Mouse (Mus musculus) cerebellum, adult 11 months (tissue): ENCODE measurements at regions not wholly inside any gene's neighbourhood (a gene's known extent, or its start where the extent isn't known, plus 50 kb on each side); places are given as distances from the start of the nearest gene placed in this dataset.

ENCODE experiments used
- DNase-seq: peaks from one replicate; pipeline ENCODE4 v3.0.0; 2022

DNA sequence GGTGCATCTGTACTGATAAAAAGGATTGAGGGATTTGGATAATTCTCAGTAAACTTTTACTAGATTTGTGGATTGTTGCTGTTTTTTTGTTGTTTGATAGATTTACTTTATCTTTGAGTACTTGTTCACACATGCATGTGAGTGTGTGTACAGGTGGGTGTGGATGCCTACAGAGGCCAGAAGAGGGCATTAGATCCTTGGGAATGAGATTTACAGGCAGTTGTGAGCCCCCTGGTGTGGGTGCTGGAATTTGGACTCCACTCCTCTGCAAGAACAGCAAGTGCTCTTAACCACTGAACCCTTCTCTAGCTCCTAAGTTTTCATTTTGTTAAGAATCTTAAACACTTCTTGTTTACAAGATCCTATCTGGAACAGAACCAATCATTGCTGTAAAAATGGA, 303.5 kb upstream of the Mgmt start:
- no peak for DNase-seq

DNA sequence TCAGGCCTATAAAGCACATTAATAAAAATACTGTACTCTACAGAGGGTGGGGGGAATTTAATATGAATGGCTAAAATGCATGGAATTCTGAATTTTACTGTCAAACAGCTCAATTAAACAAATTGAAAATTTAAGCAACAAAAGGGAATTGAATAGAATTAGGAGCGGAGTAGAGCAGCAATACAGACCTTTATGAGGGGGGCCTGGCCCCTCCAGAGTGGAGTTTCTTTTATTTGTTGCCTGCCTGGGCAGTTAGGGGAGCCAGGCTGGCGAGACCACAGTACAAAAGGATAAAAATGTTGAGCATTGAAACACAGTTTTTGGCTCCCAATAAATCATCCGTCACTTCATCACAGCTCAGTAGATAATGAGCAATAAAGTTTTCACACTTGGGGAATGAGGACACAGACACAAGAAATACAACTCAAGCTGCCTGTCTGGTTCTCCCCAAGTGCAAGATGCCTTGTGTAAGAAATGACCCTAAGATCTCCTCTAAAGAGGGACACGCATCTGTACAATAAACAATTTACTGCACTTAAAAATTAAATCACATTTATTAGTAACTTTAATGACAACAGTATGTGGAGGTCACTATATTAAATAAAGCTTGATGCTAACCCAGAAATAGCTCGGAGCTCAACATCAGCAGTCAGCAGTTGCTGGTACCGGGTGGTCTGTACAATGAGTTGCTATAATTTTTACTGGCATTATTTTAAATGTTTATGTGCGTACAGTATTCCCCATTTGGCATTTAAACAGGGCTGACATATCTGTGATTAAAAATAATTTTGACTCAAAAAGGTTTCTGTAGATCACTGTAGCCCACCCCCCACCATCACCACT, 286.9 kb upstream of the Mgmt start:
- no peak for DNase-seq

DNA sequence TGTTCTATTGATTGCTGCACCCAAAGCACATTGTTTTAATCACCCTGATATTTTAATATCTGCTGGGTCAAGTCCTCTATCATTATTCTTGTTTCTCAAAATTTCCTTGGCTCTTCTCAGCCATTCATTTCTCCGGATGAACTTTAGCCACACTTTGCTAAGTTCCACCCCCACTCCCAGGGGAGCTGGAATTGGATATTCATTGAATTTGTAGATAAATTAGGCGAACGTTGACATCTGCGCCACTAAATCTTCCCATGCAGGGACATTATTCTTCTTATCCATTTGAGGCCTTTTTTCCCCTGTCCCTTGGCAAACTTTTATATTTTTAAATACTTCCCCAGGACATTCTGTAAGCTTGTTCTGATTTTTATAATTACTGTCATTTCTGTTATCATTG, 280.9 kb upstream of the Mgmt start:
- DNase-seq: no peak

DNA sequence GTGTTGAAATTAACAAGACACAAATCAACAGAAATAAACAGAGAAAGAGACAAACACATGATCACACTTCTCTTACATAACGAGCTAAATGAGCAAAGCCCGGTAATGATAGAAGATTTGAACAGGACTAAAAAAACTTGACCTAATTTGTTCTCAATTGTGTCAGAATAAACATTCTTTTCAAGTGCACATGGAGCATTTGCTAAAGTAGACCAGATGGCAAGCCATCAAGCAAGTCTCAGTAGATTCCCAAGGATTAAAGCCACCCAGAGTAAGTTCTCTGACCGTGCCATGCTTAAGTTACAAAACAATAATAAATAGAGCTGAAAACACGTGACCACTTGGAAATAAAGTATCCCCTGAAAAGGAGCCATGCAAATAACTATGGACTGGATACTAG, 269.9 kb upstream of the Mgmt start:
- DNase-seq: no peak

DNA sequence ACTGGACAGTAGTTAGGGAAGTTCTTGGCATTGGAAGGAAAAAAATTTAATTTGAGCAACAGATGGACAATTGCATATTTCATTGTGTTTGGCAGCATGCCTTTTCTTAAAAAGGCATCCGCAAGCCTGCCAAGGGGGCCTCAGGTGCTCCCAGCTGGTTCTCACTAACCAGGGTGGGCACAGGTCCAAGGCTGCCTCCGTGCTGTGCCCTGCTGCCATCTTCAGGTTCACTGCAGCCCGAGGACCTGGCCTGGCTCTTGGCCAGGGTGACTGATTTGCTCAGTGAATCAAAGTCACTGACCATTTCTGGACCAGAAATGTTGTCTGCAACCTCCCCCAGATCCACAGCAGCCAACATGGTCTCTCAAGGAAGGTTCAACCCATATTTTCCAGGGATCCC, 263.3 kb upstream of the Mgmt start:
- DNase-seq: peak; percentile 68

DNA sequence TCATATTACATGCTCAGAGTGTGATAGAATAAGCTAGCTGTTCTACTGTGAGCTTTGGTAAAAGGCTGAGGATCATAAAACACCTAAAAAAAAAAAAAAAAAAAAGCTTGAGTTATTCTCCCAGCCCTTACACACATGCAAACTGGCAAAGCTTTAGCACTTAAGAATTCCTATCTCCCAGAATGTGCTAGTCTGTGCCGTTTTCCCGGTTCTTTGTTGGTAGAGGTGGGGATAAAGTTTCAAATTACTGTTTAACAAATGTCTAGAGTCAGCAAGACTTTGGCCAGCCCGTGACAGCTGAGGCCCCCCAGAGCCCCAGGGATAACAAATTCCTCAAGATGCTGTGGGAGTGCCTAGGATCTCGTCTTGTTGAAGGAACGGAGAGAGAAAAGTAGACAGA, 254.3 kb upstream of the Mgmt start:
- DNase-seq: no peak

DNA sequence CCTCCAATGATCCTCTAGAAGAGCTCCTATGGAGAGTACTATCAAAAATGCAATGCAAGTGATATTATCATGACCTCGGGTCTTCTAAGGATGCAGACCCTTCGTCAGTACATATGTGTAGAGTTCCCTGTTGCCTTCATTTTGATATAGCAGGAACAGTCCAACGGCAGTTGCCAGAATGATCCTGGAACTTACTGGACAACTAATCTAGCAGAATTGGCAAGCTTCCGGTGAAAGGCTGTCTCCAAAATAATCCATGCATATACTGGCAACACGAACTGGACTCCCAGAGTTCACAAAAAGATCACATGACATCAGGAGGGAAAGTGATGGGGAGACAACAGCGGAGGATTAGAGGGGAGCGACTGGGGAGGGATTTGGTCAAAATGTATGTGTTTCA, 253.6 kb upstream of the Mgmt start:
- no peak for DNase-seq

DNA sequence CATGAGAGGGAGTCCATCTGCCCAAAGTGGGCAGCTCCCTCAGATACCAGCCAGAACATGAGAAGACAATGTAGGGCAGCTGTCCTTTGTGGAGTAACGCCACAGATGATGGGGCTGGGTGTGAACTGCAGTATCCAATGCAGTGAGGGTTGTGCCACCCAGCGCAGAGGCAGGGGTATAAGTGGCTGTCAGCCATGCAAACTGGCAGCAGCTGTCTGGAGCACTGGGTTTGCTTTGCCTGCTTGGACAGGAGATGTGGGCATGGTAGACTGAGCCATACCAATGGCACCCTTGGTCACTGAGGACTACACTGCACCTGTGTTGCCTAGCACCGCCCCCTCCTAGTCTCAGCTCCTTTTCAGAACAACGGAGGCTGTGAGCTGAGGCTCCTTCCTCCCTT, 244.6 kb upstream of the Mgmt start:
- DNase-seq: no peak

DNA sequence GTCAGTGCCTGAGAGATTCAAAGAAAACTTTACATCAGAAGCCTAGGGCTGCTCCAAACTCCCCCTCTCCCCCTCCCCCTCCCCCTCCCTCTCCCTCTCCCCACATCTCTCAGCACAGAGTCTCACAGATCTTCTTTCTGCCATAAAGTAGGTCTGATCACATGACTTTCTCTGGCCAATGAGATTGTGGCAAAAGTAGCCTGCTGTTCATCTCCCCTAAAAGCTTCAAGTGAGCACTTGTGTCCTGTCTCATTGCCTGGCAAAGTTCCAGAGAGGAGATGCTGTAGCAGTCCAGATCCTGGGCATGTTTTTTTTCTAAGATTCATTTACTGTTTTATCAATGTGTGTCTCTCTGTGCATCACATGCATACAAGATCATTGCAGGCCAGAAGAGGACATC, 234.5 kb upstream of the Mgmt start:
- no peak for DNase-seq

DNA sequence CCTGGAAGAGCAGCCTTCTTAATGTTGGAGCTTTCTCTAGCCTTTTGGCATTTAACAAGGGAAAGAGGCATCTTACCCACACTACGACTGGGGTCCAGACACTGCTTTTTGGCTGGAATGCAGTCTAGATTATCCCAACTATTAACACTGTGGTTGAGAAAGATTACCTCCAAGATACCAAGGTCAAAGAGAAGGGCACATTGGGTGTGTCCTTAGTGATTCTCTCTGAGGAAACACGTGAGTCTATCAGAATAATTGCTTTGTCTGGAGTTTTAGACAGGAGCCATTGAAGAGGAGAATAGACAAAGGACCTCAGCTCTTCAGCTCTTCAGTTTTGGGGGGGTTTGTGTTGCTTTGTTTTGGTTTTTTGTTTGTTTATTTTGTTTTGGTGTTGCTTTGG, 234.0 kb upstream of the Mgmt start:
- DNase-seq: no peak

DNA sequence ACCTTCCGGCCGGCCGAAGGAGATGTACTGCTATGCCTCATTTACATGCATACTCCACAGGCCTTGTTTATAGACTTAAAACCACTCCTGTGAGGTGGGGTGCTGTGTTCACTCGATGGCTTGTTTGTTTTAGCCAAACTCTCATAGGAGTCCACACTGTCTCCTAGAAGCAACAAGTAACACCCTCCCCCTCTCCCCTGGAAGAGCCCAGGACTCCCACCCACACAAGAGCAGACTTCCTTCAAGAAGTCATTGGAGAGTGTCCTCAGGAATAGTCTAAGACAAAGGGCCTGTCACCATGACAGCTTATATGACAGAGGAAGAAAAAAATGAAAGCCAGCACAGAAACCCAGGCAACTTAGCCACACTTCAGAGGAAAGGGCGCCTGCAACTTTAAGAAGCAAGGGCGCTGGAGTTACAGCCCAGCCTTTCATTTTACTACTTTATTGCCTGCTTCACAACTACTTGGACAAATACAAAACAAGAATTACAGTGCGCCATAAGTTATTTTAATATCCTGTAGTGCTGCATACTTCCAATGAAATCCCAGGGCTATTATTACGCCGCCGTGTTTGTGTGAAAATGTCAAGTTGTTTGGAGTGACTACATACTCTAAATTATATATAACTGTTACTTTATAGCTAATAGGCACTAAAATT, 229.9 kb upstream of the Mgmt start:
- DNase-seq: no peak

DNA sequence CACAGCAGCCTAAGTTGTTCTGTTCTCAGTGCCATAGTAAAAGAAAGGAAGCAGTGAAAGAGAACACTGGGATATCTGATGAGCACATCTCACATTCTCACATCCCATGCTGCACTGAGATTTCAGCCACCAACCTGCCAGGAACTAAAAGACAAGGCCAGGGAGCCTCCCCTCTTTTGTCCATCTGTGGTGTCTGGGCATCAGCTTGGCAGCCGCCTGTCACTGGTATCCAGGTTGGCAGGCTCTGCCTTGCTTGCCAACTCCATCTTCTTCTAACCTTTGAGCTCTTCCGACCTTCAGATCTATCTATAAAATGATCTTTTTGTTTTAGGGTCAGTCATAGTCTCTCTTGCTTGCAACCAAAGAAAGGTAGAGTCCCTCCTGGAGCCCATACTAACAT, 228.5 kb upstream of the Mgmt start:
- DNase-seq: no peak

DNA sequence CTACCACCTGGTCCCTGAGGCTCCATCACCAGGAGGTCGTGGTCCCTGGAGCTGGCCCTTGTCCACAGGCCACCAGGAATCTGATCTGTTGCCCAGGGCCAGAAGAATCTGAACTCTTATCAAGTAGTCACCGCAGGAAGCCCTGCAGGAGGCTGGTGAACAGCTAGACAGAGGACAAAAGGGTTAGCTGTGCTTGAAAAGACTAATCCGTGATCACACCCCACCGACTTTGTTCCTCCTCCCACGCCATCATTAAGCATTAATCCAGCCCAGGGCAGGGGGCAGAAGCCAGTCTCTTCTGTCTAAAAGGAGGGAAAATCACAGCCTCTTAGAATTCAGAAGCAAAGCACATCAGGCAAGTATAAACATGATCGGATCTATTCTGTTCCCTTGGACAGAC, 227.7 kb upstream of the Mgmt start:
- DNase-seq: no peak

DNA sequence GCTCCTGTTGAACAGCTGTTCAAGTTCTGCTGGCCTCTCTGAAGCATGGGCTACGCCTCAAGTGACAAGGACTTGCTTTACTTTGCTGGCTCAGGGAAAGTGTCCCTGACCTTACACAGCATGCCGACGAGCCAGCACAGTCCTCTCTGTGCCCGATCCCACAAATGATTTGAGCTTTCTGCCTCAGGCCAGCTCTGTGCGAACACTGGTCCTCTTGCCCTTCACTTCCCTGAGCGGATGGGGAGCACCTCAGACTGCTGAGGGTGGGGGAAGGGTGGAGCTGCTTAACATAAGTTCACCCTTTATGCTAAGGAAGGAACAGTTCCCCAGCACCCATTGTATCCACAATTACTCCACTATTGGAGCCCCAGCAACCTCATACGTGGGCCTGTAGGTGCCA, 223.7 kb upstream of the Mgmt start:
- no peak for DNase-seq

DNA sequence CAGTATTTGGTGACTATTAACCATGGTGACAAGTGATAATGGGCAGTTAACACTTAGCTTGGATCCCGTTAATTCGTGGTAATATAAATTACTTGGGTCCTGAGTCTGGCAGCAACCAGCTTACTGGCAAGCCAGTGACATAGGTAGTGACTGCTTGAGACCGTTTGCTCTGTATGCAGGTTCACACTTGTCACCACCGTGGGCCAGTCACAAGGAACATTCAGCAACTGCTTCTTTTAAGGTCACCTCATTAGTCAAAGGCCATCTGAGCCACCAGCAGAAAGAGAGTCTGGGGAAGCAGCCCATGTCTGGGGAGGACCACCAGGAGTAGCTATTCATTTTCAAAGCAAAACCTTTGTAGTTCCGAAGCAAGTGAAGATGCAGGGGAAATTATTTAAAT, 220.3 kb upstream of the Mgmt start:
- DNase-seq: no peak

DNA sequence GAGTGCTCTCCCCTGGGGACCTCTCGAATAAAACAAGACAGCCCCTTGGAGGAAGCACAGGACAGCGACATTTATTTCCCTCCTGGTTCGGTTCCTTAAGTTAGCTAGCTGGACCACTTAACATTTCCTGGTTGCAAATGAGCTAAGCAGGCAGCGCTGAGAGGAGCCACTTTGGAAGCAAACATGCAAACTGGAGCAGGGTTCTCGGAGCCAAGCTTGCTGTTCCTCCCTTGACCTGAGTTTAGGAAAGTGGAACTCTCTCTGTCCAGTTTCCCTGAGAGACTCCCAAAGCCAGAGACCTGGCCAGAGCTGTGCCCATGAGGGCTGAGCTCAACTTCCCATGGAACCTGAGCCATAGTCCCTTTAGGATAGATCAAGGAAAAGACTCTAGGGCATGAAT, 219.4 kb upstream of the Mgmt start:
- DNase-seq: no peak

DNA sequence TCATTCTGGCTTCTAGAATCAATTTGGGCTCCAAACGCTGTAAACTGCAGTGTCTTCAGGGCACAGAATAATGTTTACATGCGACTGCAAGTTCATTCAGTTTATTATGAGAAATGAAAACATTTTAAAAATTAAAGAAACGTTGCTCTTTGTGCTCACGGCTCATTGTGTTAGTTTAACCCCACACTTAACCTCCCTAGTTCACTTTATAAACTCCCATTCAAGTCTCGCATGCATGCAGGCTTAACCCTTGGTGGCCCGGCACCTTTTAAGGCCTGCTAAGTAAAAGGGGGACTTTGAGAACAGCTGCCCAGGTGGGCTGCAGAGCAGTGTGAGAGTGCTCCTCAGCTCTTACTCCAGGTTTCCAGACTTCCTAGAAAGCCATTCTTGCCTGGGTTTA, 218.3 kb upstream of the Mgmt start:
- DNase-seq: no peak

DNA sequence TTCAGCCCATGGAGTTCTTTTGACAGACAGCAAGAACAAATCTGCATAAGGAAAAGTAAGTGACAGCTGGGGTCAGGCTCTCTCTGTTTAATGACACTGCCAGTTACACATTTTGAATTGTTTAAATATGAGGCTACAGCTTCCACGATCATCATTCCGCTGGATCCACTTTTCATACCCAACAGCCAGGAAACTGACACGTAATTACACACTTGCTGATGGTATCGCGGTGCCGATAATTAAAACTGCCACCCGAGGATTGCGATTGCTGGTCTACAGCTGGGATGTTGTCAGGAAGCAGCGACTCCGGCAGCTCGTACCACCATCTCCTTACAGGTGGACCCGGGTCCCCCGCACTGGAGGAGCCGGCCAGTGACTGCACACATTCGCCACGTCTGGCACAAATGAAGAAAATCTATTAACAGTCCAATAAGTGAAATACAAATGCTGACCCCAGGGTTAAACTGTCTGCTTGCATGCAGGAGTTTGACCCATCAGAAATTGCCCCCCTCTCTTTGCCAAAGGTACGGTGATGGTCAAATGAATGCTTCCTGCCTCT, 217.3 kb upstream of the Mgmt start:
- DNase-seq: no peak

DNA sequence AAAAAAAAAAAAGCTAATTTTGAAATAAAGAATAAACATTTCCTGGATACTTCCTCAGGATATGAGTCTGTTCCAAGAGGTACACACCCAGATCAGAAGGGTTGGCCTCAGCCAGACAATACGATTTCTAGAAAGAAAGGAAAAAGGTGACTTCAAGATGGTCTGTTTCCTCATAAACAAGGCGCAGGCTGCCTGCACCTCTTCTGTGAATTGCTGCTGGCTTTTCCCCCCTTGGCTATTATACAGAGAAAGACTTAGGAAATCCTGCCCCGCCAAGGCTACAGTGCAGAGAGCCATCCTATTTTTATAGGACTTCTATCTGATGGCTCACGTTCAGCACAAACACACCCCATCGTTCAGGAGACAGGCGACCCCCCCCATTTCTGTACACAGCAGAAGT, 204.8 kb upstream of the Mgmt start:
- no peak for DNase-seq

DNA sequence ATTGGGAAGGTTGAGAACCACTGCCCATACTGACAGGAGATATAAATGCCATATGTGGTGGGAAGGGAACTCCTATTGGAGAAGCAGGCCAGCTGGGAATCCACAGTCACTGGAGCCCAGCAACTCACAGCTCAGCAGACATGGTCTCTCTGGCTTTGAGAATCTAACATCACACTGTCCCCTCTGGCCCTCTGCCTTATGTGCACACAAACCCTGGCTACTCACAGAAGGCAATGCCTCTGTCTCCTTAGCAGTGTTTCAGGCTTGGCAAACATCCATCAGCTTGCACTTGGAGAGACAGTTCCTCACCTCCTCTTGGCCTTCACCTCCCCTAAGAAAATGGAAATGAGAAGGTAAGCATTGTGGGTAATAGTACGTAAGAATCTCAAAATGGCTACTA, 188.2 kb upstream of the Mgmt start:
- no peak for DNase-seq

DNA sequence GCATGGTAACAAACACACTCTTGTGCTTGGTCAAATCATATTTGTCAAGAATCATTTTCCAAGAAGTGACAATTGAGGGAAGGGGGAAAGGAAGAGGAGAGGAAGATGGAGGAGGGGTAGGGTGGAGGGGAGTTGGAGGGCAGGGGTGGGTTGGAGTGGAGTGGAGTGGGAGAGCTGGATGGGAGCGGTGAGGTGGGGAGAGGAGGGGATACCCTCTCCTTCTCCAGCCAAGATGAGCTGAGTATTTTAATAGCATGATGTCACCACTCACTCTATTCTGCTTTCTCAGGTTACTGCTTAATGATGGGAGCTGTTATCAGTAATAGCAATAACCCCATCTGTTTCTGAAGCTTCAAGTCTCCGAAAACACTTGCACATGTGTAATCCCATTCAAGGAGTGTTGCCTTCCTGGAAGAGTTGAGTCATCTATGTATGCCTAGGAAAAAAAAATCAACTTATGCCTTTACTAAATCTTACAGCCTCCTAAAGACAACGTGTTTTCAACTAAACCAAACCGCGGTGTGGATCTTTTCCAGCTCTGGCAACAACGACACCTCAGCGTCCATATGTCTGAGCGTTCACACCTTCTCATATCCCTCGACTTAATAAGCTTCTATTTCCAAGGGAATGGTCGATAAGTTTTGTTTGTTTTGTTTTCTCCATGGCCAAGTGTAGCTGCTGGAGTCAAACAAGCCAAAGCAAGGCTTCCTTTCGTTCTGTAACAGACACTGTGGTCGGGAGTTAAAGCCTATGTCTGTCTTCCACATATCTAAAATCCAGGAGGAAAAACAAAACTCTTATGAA, 187.0 kb upstream of the Mgmt start:
- DNase-seq: no peak

DNA sequence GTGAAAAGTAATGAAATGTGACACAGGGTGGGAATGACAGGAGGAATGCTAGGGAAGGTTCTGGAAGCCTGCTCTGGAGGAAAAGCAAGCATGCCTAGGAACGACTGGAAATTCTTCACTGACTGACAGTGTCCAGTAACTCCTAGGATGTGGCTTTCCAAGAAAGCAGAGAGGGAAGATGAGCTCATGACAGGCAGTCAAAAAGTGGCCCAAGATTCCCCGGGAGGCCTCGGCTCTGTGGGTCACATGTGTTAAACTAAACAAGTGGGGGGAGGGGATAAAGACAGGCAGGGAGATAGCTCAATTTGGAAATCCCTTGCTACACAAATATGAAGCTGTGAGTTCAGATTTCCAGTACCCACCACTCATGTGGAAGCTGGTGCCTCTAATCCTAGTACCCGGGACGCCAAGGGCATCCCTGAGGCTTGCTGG, 186.4 kb upstream of the Mgmt start:
- no peak for DNase-seq

DNA sequence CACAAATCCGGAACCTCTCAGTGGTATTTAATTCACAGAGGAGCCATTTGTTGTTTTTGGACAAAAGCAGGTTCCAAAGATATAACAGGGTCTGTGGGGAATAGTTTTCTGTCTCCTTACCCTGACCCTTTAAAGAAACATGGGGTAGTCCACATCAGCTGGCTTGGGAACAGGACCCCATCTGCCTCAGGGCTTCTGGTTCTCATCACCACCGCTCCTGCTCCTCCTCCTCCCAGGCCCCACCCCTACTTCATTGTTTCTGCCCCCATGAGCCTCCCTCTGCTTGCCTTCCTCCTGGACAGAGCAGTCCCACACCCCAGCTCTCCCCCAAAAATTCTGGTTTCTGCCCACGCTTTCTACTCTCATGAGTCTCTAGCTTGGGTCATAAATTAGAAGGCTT, 183.8 kb upstream of the Mgmt start:
- no peak for DNase-seq
